Mouse (Mus musculus) cerebellum, postnatal 36 days (tissue): ENCODE measurements around the gene Kazald1.

Experiments
- DNase-seq, 2 experiments: peaks; one replicate each; pipeline ENCODE4 v3.0.0; 2021 to 2022; ENCODE audit warnings: mixed read lengths in 2 of 2

Gene Kazald1

DNA sequence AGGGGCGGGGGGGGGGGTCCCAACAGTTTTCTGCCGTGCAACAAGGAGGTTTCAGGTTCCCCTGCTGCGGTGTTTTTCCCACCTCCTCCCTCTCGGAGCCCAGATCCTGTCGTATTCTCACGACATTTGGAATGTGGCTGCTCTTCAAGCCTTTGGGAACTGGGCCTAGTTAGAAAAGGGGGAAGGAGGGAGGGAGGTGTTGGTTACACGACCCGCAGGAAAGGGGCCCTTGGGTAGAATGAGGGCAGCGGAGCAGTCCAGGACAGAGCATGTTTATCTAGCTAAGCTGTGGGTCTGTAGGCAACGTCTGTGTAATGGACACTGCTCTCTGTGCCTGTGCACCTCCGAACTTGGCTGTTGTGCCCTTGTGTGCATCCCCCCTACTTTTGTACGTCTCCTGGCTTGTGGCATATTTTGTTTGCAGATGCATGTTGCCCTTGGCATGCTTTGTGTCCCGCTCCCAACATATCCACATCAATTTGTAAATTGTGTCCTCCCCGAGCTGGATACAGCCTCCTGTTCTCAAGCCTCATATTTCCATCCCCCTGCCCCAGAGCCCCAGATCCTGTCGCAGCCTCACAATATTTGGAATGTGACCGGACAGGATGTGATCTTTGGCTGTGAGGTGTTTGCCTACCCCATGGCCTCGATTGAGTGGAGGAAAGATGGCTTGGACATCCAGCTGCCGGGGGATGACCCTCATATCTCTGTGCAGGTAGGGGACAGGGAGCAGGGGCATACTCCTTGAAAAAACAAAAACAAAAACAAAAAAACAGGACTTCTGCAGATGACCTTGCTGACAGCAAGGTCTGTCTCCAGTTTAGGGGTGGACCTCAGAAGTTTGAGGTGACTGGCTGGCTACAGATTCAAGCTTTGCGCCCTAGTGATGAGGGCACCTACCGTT is 3.0 kb downstream of the Kazald1 start:
- DNase-seq: no peak

DNA sequence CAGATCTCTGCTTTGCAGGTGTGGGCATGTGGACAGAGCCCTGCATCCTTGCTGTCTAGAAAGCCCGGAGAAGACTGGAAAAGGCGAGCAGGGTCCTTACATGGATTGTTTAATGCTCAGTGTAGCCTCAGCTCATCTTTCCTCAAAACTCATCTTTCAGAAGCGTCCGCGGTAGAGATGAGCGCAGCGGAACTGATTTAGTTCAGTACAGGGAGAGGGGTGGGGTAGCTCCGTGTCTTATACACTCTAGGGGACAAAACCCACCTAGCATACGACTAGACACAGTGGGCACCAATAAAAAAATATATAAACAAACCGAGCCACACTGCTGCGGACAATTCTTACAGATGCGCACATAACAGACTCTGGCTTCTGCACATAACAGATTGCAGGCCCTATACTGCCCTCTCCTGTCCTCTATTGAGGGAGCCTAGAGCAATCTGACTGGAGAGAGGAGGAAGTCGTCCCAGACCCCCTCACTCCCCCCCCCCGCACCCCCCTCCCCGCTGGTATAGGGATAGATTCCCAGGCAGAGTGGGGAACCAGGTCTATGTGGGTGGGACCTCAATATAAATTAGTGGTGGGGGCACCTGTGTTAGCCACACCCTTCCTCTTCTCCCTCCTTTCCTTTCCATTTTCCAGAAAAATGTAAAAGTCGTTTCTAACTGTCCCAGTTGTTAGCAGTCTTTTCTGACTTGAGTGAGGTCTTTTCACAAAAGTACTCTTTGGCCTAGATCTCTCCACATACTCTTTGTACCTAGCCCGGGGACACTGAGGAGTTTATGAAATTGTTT is 4.1 kb downstream of the Kazald1 start:
- DNase-seq: peak in 1 of 2 experiments; percentile 19

DNA sequence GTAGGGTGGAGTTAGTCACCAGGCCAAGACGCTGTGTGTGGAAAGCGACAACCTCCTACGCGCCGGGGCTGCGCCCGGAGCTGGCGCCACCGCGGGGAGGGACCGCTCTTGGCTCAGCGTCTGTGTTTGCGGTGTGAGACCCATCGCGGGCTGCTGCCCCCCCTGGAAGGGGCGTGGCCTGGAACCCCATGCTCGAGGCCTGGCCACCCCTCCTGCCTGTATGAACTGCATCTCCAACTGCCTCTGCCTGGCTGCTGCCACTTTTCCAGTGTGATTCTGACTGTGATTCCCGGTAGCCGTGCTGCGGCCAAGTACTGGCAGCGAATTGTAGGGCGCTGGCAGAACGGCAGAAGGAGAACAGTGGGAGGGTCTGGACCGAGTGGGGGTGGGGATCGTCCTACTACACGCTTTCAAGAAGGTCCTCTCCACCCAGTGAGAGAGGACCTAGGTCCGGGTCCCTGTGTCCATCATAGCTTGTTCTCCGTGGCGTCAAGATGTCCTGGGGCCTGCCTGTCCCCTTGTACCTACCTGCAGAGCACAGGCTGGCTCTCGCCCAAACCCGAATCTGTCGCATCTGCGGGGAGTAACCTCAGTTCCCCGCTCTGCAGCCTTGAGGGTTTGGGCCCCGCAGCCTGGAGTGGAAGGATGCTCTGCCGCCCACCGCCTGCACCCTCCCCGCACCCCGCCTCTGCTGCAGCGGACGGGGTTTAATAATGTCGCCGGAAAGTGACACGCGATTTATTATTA is 4.9 kb downstream of the Kazald1 start:
- DNase-seq: peak; percentile 66 to 71

GRCm38 (mm10) chr19:45080711-45081110 is 5.7 kb downstream of the Kazald1 start:
- DNase-seq: peak in 1 of 2 experiments; percentile 33

GRCm38 (mm10) chr19:45081279-45081678 is 6.2 kb downstream of the Kazald1 start:
- DNase-seq: peak; percentile 79 to 82

DNA sequence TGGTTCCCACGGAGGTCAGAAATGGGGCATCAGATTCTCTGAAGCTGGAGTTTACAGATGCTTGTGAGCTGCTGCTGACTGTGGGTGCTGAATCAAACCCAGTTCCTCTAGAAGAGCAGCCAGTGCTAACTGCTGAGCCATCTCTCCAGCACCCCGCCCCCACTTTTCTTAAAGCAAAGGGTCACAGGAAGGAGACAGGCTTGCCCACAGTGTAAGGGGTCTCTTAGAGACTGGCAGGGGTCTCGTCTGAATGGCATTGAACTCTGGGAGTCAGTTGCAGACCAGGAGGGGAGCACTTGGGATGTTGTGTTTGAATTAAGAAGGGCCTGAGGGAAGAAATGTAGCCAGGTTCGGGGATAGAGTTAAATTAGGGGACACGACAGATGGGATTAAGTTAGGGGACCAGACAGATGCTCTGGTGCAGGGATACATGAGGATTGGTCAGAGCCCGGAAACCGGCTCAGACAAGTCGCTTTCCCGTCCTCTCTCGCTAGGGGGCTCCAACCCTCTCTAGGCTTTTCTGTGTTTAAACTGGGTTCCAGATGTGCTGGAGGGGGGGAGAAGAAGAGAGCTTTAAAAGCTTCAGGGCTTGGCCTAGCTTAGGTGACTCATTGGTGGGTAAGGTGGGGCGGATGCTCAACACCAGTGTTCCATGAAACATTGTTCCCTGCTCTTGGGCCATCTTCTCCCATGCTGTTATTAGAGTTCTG is 7.0 kb downstream of the Kazald1 start:
- peak; percentile 31 to 35 for DNase-seq

- no peak for DNase-seq
Observed at GRCm38 (mm10) chr19:45097868-45098267, 22.8 kb downstream of the Kazald1 start.

GRCm38 (mm10) chr19:45100486-45101270 is 25.6 kb downstream of the Kazald1 start:
- no peak for DNase-seq

DNA sequence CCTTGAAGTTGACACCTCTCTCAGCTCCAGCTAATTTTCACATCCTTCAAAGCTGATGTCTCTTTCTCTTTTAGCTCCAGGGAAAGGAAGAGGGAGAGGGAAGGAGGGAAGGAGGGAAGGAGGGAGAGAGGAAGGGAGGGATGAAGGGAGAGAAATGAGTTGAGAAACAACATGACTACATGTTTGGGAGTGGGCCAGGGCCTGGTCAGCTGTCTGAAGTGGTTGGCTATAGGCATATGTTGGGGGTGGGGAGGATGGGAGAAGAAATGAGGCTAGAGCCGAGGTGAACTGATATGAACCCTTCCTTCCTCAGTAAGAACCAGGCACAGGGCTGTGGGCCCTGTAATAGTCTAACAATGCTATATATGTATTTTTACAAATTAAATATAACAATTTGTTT is 30.6 kb downstream of the Kazald1 start:
- DNase-seq: no peak

- DNase-seq: peak; percentile 5 to 15
Observed at GRCm38 (mm10) chr19:45106689-45107088, 31.6 kb downstream of the Kazald1 start.

GRCm38 (mm10) chr19:45110681-45111080 is 35.6 kb downstream of the Kazald1 start:
- no peak for DNase-seq

DNA sequence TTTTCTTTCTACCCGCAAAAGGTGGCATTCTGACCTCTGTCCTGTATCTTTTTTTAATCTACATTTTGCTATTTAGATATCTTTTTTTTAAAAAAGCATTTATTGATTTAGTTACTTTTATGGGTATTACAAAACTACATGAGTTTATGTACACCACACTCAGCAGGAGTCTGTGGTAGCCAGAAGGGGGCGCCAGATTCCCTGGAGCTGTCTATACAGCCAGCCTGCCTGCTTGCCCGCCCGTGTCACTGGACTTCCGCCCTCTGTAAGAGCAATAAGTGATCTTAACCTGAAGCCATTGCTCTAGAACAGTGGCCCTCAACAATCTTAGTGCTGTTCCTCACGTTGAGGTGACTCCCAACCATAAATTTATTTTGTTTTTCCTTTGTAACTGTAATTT is 37.4 kb downstream of the Kazald1 start:
- no peak for DNase-seq

GRCm38 (mm10) chr19:45113791-45114460 is 38.9 kb downstream of the Kazald1 start:
- DNase-seq: no peak

- DNase-seq: no peak
Observed at GRCm38 (mm10) chr19:45114772-45115171, 39.7 kb downstream of the Kazald1 start.

DNA sequence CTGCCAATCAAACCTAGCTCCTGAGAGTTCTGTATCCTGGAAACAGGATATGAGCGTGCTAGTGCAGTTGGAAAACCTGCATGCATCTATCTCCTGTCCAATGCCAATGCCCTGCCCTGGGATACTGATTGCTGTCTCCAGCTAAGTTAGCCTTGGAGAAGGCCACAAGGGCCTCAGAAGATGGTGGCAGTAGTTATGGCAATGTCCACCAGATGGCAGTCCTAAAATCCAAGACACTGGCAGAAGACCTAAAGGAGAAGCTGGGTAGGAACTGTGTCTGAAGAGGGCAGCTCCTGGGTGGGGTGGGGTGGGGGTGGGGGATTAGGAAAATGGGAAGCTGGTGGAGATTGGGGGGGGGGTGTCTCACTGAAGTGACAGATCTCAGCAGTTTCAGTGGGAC is 41.8 kb downstream of the Kazald1 start:
- DNase-seq: peak in 1 of 2 experiments; percentile 28
